Mouse (Mus musculus) gastrocnemius, adult 2 months (tissue): ENCODE results near the gene Sec11a. TPM values are rescaled to one million over a fixed set of nuclear protein-coding genes. Genes with fewer than 3 reads are reported as not detected.
A peak's percentile ranks its signal among the peaks of the same experiment; 100 is the strongest.

Experiments
- DNase-seq: peaks from one replicate; pipeline ENCODE4 v3.0.0; 2022
- H3K27ac ChIP-seq: fragments of 200-600 bp; 2 replicates; pipeline ENCODE4 v1.8.1; 2022; ENCODE audit warnings: mild to moderate bottlenecking
- H3K4me3 ChIP-seq: fragments of 200-600 bp; 2 replicates; pipeline ENCODE4 v1.8.1; 2022; ENCODE audit warnings: mild to moderate bottlenecking, moderate library complexity
- CTCF ChIP-seq: fragments of 200-600 bp; IDR thresholded peaks from 2 replicates; pipeline ENCODE4 v1.8.1; 2022; ENCODE audit warnings: antibody characterized with exemption, mild to moderate bottlenecking, moderate library complexity
- intact Hi-C: fragments of 180-260 bp; cut with DNase I; formaldehyde crosslinking; loops from one replicate; pipeline ENCODE4 v1.15.1; 2025
- total RNA-seq, 2 experiments: library from RNA; stranded (reverse); gene quantifications; 2 replicates each; pipeline ENCODE4 v1.2.3; 2021

The Sec11a gene
- total RNA-seq, 2 experiments from 2014 or later, result 21.4 to 31.5 TPM

GRCm38 (mm10) chr7:80862475-80862874 lies 85.1 kb downstream of the Sec11a start:
- TF ChIP-seq CTCF, result no peak
- DNase-seq, result no peak
- Histone ChIP-seq H3K4me3 (no peak overlapping the region), H3K27ac (no peak overlapping the region)
- intact Hi-C loops, result no loop called here

- TF ChIP-seq CTCF, result no peak
- DNase-seq, result peak; percentile 89
- intact Hi-C loops, result no loop called here
- Histone ChIP-seq H3K4me3 (peak within 1 kb of the TSS; percentile 79), H3K27ac (peak within 1 kb of the TSS; percentile 93)
These were observed 86.8 kb downstream of the Sec11a start, which contains the start of gene Zscan2 for GRCm38 (mm10) chr7:80860729-80861274. Gene Zscan2, plus strand, starts transcription at chr7:80860920.

DNA sequence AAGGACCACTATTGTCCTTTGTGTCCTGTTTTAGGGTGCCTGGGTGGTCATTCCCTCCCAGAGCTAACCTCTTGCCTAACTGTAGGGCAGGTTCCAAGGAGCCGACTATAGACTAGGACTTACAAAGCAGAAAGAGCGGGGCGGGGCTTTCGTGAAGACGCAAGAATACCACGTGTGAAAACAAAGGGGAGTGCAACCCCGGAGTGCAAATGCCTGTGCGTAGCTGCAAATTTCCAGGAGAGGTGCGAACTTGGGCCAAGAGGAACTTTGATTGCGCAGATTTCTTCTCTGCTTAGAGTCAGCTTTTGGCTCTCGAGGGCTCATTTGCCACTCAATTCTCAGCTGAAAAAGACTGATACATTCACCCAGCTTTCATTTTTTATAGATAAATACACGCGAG lies 87.4 kb downstream of the Sec11a start:
- DNase-seq, result peak; percentile 49
- no peak for TF ChIP-seq CTCF
- peak overlapping the region; percentile 79 for H3K4me3 ChIP-seq
- intact Hi-C loops, result no loop called here
- H3K27ac ChIP-seq, result peak overlapping the region; percentile 93

DNA sequence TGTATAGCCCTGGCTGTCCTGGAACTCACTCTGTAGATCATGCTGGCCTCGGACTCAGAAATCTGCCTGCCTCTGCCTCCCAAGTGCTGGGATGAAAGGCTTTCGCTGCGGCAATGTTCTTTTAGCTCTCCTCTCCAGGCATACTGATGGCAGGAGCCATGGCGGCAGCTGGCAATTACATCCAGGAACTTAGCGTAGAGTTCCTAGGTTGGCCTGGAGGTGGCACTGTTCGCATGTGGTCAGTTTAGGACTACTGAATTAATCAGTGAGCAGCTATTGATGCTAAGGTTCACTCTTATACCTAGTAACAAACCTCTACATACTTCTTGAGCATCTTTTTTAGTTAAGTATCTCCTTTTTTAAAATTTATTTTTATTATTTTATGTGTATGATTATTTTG lies 90.4 kb downstream of the Sec11a start:
- peak; percentile 82 for DNase-seq
- intact Hi-C loops, result loop anchor here (1.0 kb wide), 1 partner anchor 298 kb away; no protein-coding TSS in a partner anchor
- Histone ChIP-seq H3K27ac (no peak overlapping the region), H3K4me3 (no peak overlapping the region)
- TF ChIP-seq CTCF, result peak; percentile 86

DNA sequence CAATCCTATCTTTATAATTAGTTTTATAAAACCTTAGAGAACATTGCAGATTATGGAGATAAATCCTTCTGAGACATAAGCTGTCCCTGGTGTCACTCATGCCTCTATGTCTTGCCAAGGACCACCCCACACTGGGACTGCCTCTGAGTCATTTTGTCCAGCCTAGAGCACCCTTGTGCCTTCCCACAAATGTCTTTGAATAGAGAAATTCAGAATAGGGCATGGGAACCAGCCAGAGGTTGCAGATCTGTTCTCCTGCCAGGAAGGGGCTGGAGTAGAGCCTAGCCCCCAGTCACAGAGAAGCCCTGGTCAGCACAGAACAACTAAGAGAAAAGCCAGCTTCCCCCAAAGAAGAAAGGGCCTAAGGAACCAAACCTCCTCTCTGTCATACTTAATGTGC lies 92.3 kb downstream of the Sec11a start:
- H3K4me3 ChIP-seq, result no peak overlapping the region
- no peak overlapping the region for H3K27ac ChIP-seq
- no peak for DNase-seq
- intact Hi-C loops, result no loop called here
- no peak for TF ChIP-seq CTCF

Other genes starting within 250 kb of the Sec11a start
- gene Iqgap1, start 121.8 kb downstream of the Sec11a start, total RNA-seq, result 10 to 100 TPM; 14.8 to 16.0 TPM
- 1 to 10 TPM; 1.3 to 1.7 TPM for gene Zscan2, start 86.9 kb downstream of the Sec11a start, total RNA-seq
- 1 to 10 TPM; 2.9 to 3.7 TPM for gene Wdr73, start 46.5 kb downstream of the Sec11a start, total RNA-seq
- 1 to 10 TPM; 3.6 to 4.0 TPM for gene Nmb, start 42.7 kb downstream of the Sec11a start, total RNA-seq
- gene Zfp592, start 45.9 kb upstream of the Sec11a start, total RNA-seq, result 10 to 100 TPM; 11.6 to 20.1 TPM
- 100 to 1,000 TPM; 238 to 380 TPM for gene Alpk3, start 109.8 kb upstream of the Sec11a start, total RNA-seq
- gene Slc28a1, start 167.0 kb upstream of the Sec11a start, total RNA-seq, result under 1 TPM; 0.26 to 0.47 TPM